Mouse (Mus musculus): ENCODE data around the gene Dtx1.

Dtx1 gene

GRCm38 (mm10) chr5:120710161-120710825 lies 1.4 kb downstream of the Dtx1 start:
- in situ Hi-C loops (cut with MboI; ENCODE audit: unreplicated experiment in 2 of 2), result loop anchor here (5.0 kb wide), 2 partner anchors 33 to 93 kb away; no protein-coding TSS in a partner anchor

GRCm38 (mm10) chr5:120706976-120707375 lies 4.8 kb downstream of the Dtx1 start:
- in situ Hi-C loops (cut with MboI; ENCODE audit: unreplicated experiment in 2 of 2), result no loop called here

- in situ Hi-C loops (cut with MboI; ENCODE audit: unreplicated experiment in 2 of 2), result no loop called here
Measured at GRCm38 (mm10) chr5:120706541-120706940, 5.2 kb downstream of the Dtx1 start.

GRCm38 (mm10) chr5:120704421-120704820 lies 7.3 kb downstream of the Dtx1 start:
- in situ Hi-C loops (cut with MboI; ENCODE audit: unreplicated experiment in 2 of 2), result no loop called here

GRCm38 (mm10) chr5:120703660-120704059 lies 8.1 kb downstream of the Dtx1 start:
- in situ Hi-C loops (cut with MboI; ENCODE audit: unreplicated experiment in 2 of 2), result no loop called here

- in situ Hi-C loops (cut with MboI; ENCODE audit: unreplicated experiment in 2 of 2), result no loop called here
Measured at GRCm38 (mm10) chr5:120702969-120703368, 8.8 kb downstream of the Dtx1 start.

GRCm38 (mm10) chr5:120702421-120702820 lies 9.3 kb downstream of the Dtx1 start:
- in situ Hi-C loops (cut with MboI; ENCODE audit: unreplicated experiment in 2 of 2), result no loop called here

GRCm38 (mm10) chr5:120700996-120701790 lies 10.5 kb downstream of the Dtx1 start:
- in situ Hi-C loops (cut with MboI; ENCODE audit: unreplicated experiment in 2 of 2), result no loop called here

- in situ Hi-C loops (cut with MboI; ENCODE audit: unreplicated experiment in 2 of 2), result no loop called here
Measured at GRCm38 (mm10) chr5:120698801-120699391, 12.8 kb downstream of the Dtx1 start.

- in situ Hi-C loops (cut with MboI; ENCODE audit: unreplicated experiment in 2 of 2), result no loop called here
Measured at GRCm38 (mm10) chr5:120698181-120698580, 13.5 kb downstream of the Dtx1 start.

GRCm38 (mm10) chr5:120696865-120697264 lies 14.9 kb downstream of the Dtx1 start:
- in situ Hi-C loops (cut with MboI; ENCODE audit: unreplicated experiment in 2 of 2), result no loop called here

- in situ Hi-C loops (cut with MboI; ENCODE audit: unreplicated experiment in 2 of 2), result no loop called here
Measured at GRCm38 (mm10) chr5:120696057-120696743, 15.5 kb downstream of the Dtx1 start.

- in situ Hi-C loops (cut with MboI; ENCODE audit: unreplicated experiment in 2 of 2), result no loop called here
Measured at GRCm38 (mm10) chr5:120694695-120695074, 17.0 kb downstream of the Dtx1 start.

GRCm38 (mm10) chr5:120693931-120694694 lies 17.6 kb downstream of the Dtx1 start:
- in situ Hi-C loops (cut with MboI; ENCODE audit: unreplicated experiment in 2 of 2), result no loop called here

- in situ Hi-C loops (cut with MboI; ENCODE audit: unreplicated experiment in 2 of 2), result no loop called here
Measured at GRCm38 (mm10) chr5:120692034-120692433, 19.7 kb downstream of the Dtx1 start.

GRCm38 (mm10) chr5:120690417-120690816 lies 21.3 kb downstream of the Dtx1 start:
- in situ Hi-C loops (cut with MboI; ENCODE audit: unreplicated experiment in 2 of 2), result no loop called here

GRCm38 (mm10) chr5:120688434-120688833 lies 23.3 kb downstream of the Dtx1 start:
- in situ Hi-C loops (cut with MboI; ENCODE audit: unreplicated experiment in 2 of 2), result no loop called here

- in situ Hi-C loops (cut with MboI; ENCODE audit: unreplicated experiment in 2 of 2), result no loop called here
Measured at GRCm38 (mm10) chr5:120687897-120688296, 23.8 kb downstream of the Dtx1 start.

- in situ Hi-C loops (cut with MboI; ENCODE audit: unreplicated experiment in 2 of 2), result no loop called here
Measured at GRCm38 (mm10) chr5:120687484-120687851, 24.3 kb downstream of the Dtx1 start.

- in situ Hi-C loops (cut with MboI; ENCODE audit: unreplicated experiment in 2 of 2), result no loop called here
Measured at GRCm38 (mm10) chr5:120686749-120687483, 24.8 kb downstream of the Dtx1 start.
